Mouse (Mus musculus) E14TG2a.4 (cell line): Measurements from ENCODE around the gene Angptl8.

ENCODE experiments used
- CTCF ChIP-seq: conservative IDR thresholded peaks from 2 replicates; pipeline ENCODE4 v1.5.1; 2014; ENCODE audit warnings: low read length
- NANOG ChIP-seq: IDR thresholded peaks from 2 replicates; pipeline ENCODE4 v1.6.1; 2014; ENCODE audit warnings: borderline replicate concordance, low read length, mixed read lengths

- no peak for TF ChIP-seq CTCF
- no peak for TF ChIP-seq NANOG
These were observed 10.9 kb upstream of the Angptl8 start for GRCm38 (mm10) chr9:21824366-21824765.
